In the genomic region with DNA sequence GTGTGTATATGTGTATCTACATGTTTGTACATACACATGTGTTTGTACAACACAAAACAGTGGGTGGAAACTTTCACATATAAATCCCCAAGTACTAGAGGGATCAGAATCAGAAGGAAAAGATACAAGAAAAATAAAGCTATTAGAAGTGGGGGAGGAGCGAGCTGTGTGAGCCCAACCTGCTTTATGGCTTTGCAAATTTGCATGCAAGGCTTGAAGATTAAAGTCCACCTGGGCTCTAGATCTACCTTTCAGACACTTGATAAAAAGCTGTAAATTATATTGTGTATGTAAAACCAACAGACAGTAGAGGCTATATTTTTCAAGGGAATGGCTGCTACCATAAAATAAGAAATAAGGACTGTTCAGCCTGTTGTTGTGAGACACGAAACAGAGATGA, we compare ENCODE assay signal across 23 mouse cellular contexts. TPM values are rescaled to one million over a fixed set of nuclear protein-coding genes. Genes with fewer than 3 reads are reported as not detected.
DNase-seq lines count a peak whose midpoint lies in the region; ATAC-seq and TF ChIP-seq lines count a peak whose summit lies in the region.
"Had no signal": no experiment of that assay in that cellular context is flagged by ENCODE, and none has a peak within 500 bp of the region (broad histone marks: within the 10 kb centered on the region; RNA-seq: fewer than 3 reads in every experiment).

No protein-coding gene starts in this region.

- peak overlapping the region; percentile 37; the same call in 1 of the 2 replicates for H3K27ac ChIP-seq in kidney, adult 2 months (ENCODE audit: insufficient read depth, low read depth, low read length)
- H3K27ac ChIP-seq in intestine, postnatal 0 days (ENCODE audit: low read depth, low read length), result 0 out of 2 replicates have a peak overlapping the region, but pooled peaks have one; percentile 78
- H3K27ac ChIP-seq in stomach, embryonic 16.5 days (ENCODE audit: low read length), result no peak overlapping the region
- H3K27ac ChIP-seq in forebrain, embryonic 11.5 days (ENCODE audit: low read depth, low read length), result no peak overlapping the region
- no peak overlapping the region for H3K27ac ChIP-seq in hindbrain, embryonic 14.5 days
- H3K27ac ChIP-seq: embryonic facial prominence, embryonic 15.5 days; forebrain, embryonic 10.5 days; forebrain, embryonic 15.5 days; heart, embryonic 13.5 days; hindbrain, postnatal 0 days had no signal

- peak; percentile 88 for ATAC-seq in intestine, postnatal 0 days
- peak; percentile 62; the same call in 1 of the 2 replicates for ATAC-seq in stomach, embryonic 16.5 days (ENCODE audit: insufficient read depth, low FRiP score)
- ATAC-seq in forebrain, embryonic 11.5 days (replicated peaks; ENCODE audit: low FRiP score), result no peak
- ATAC-seq in hindbrain, embryonic 14.5 days (ENCODE audit: low FRiP score), result no peak
- ATAC-seq: CD4-positive, CD25-positive, alpha-beta regulatory T cell, adult 4 months; forebrain, embryonic 15.5 days; hindbrain, postnatal 0 days had no signal

- H3K9ac ChIP-seq in intestine, postnatal 0 days (ENCODE audit: low read depth, low read length), result no peak overlapping the region
- H3K9ac ChIP-seq in stomach, embryonic 16.5 days (ENCODE audit: low read length), result no peak overlapping the region
- no peak overlapping the region for H3K9ac ChIP-seq in forebrain, embryonic 11.5 days (ENCODE audit: low read length)
- no peak overlapping the region for H3K9ac ChIP-seq in hindbrain, embryonic 14.5 days
- H3K9ac ChIP-seq: embryonic facial prominence, embryonic 15.5 days; forebrain, embryonic 15.5 days; heart, embryonic 13.5 days had no signal

- no peaks in the 10 kb centered on the region for H3K9me3 ChIP-seq in intestine, postnatal 0 days (ENCODE audit: control insufficient read depth)
- H3K9me3 ChIP-seq in stomach, embryonic 16.5 days (replicated peaks; ENCODE audit: control insufficient read depth, low read length), result no peaks in the 10 kb centered on the region
- H3K9me3 ChIP-seq in forebrain, embryonic 11.5 days (ENCODE audit: control insufficient read depth, low read length), result no peaks in the 10 kb centered on the region
- no peaks in the 10 kb centered on the region for H3K9me3 ChIP-seq in hindbrain, embryonic 14.5 days (ENCODE audit: control insufficient read depth, low read length)
- H3K9me3 ChIP-seq: embryonic facial prominence, embryonic 15.5 days; forebrain, embryonic 10.5 days; forebrain, embryonic 15.5 days; G1E; heart, embryonic 13.5 days had no signal

- WGBS in kidney, adult 2 months, result 52% methylated on average over 2 of the region's 2 CpGs
- WGBS in intestine, postnatal 0 days, result 35% methylated on average over 2 of the region's 2 CpGs
- 56% methylated on average over 2 of the region's 2 CpGs for WGBS in stomach, embryonic 16.5 days
- WGBS in forebrain, embryonic 11.5 days, result 87% methylated on average over 2 of the region's 2 CpGs
- 85% methylated on average over 2 of the region's 2 CpGs for WGBS in hindbrain, embryonic 14.5 days

- DNase-seq in kidney, adult 2 months, result peak; percentile 23
- DNase-seq in kidney, postnatal 4 days, result no peak
- DNase-seq in forebrain, embryonic 11.5 days (ENCODE audit: low spot score), result no peak
- DNase-seq in hindbrain, embryonic 14.5 days (ENCODE audit: low spot score), result no peak
- no peak for DNase-seq in layer of hippocampus, postnatal 10 days (ENCODE audit: low spot score in 2 of 2)
- DNase-seq: adrenal gland, adult 8-10 months; adrenal gland, postnatal 36 days; B cell, adult 2 months; cerebellum, adult 11 months; cerebellum, adult 8-10 months; cerebellum, postnatal 14 days; embryo, embryonic 11 days; heart, postnatal 36 days had no signal

- no peak for TF ChIP-seq CTCF in kidney, adult 2 months (conservative IDR thresholded peaks at IDR 0.05; ENCODE audit: insufficient read depth, insufficient read length, low read depth, low read length)
- no peak for TF ChIP-seq CTCF in intestine, postnatal 0 days (IDR thresholded peaks at IDR 0.05; ENCODE audit: low read depth)

- H3K4me2 ChIP-seq in intestine, postnatal 0 days (replicated peaks; ENCODE audit: low read depth), result peak overlapping the region; percentile 14; the same call in 1 of the 2 replicates
- no peak overlapping the region for H3K4me2 ChIP-seq in stomach, embryonic 16.5 days (ENCODE audit: low read depth, low read length)
- H3K4me2 ChIP-seq in forebrain, embryonic 11.5 days (ENCODE audit: low read depth, low read length, severe bottlenecking), result no peak overlapping the region
- no peak overlapping the region for H3K4me2 ChIP-seq in hindbrain, embryonic 14.5 days (replicated peaks)
- H3K4me2 ChIP-seq: embryonic facial prominence, embryonic 15.5 days; forebrain, embryonic 15.5 days; heart, embryonic 13.5 days had no signal

- H3K27me3 ChIP-seq in kidney, adult 2 months (replicated peaks; ENCODE audit: control insufficient read depth, insufficient read depth, low read length), result no peaks in the 10 kb centered on the region
- H3K27me3 ChIP-seq in intestine, postnatal 0 days (replicated peaks; ENCODE audit: control insufficient read depth, insufficient read depth, low read length), result no peaks in the 10 kb centered on the region
- H3K27me3 ChIP-seq in stomach, embryonic 16.5 days (ENCODE audit: control insufficient read depth, insufficient read depth, low read length), result no peaks in the 10 kb centered on the region
- no peaks in the 10 kb centered on the region for H3K27me3 ChIP-seq in forebrain, embryonic 11.5 days (ENCODE audit: control insufficient read depth, insufficient read depth, low read length)
- no peaks in the 10 kb centered on the region for H3K27me3 ChIP-seq in hindbrain, embryonic 14.5 days (ENCODE audit: control insufficient read depth, insufficient read depth, low read length)
- H3K27me3 ChIP-seq: embryonic facial prominence, embryonic 15.5 days; forebrain, embryonic 15.5 days; heart, embryonic 13.5 days had no signal

- H3K4me1 ChIP-seq in kidney, adult 2 months (ENCODE audit: control insufficient read depth, insufficient read depth, low read length), result peaks cover 5% of the 10 kb centered on the region; the same call in 1 of the 2 replicates
- no peaks in the 10 kb centered on the region; the same call in 1 of the 2 replicates for H3K4me1 ChIP-seq in intestine, postnatal 0 days (replicated peaks; ENCODE audit: control insufficient read depth, insufficient read depth, low read length)
- H3K4me1 ChIP-seq in stomach, embryonic 16.5 days (ENCODE audit: control insufficient read depth, insufficient read depth, low read length), result peaks cover 8% of the 10 kb centered on the region; the same call in 1 of the 2 replicates
- no peaks in the 10 kb centered on the region for H3K4me1 ChIP-seq in forebrain, embryonic 11.5 days (replicated peaks; ENCODE audit: control insufficient read depth, insufficient read depth, low read length)
- no peaks in the 10 kb centered on the region for H3K4me1 ChIP-seq in hindbrain, embryonic 14.5 days (replicated peaks; ENCODE audit: control insufficient read depth, insufficient read depth, low read length)
- H3K4me1 ChIP-seq: embryonic facial prominence, embryonic 15.5 days; forebrain, embryonic 10.5 days had no signal

- H3K36me3 ChIP-seq in kidney, adult 2 months (ENCODE audit: control insufficient read depth, insufficient read depth, low read length), result no peaks in the 10 kb centered on the region
- H3K36me3 ChIP-seq in intestine, postnatal 0 days (ENCODE audit: control insufficient read depth, insufficient read depth), result no peaks in the 10 kb centered on the region
- no peaks in the 10 kb centered on the region for H3K36me3 ChIP-seq in stomach, embryonic 16.5 days (ENCODE audit: control insufficient read depth, insufficient read depth, low read length)
- no peaks in the 10 kb centered on the region for H3K36me3 ChIP-seq in forebrain, embryonic 11.5 days (ENCODE audit: control insufficient read depth, insufficient read depth, low read length)
- no peaks in the 10 kb centered on the region for H3K36me3 ChIP-seq in hindbrain, embryonic 14.5 days (replicated peaks; ENCODE audit: control insufficient read depth, insufficient read depth)
- H3K36me3 ChIP-seq: embryonic facial prominence, embryonic 15.5 days; forebrain, embryonic 10.5 days; forebrain, embryonic 15.5 days; G1E; heart, embryonic 13.5 days had no signal

- TF ChIP-seq POLR2A in kidney, adult 2 months (IDR thresholded peaks at IDR 0.05; ENCODE audit: low read depth, low read length), result no peak

- H3K4me3 ChIP-seq in kidney, adult 2 months (ENCODE audit: insufficient read depth, low read depth, low read length), result no peak overlapping the region
- H3K4me3 ChIP-seq in intestine, postnatal 0 days (ENCODE audit: low read depth, low read length), result no peak overlapping the region
- H3K4me3 ChIP-seq in stomach, embryonic 16.5 days (replicated peaks; ENCODE audit: low read length), result no peak overlapping the region
- no peak overlapping the region for H3K4me3 ChIP-seq in forebrain, embryonic 11.5 days (ENCODE audit: low read depth, low read length)
- no peak overlapping the region for H3K4me3 ChIP-seq in hindbrain, embryonic 14.5 days (replicated peaks; ENCODE audit: low read length)
- H3K4me3 ChIP-seq: embryonic facial prominence, embryonic 15.5 days; erythroblast, embryonic 14.5 days; forebrain, embryonic 10.5 days; forebrain, embryonic 15.5 days; heart, embryonic 13.5 days had no signal

RNA-seq across cellular contexts. Expression of a gene that starts 6.7 kb away (rescaled TPM):
- 0.17 and 0.42 TPM in 2 replicates for polyA plus RNA-seq in kidney, adult 2 months (2012; rRNA removed)
- 0.46 and 0.55 TPM in 2 replicates for polyA plus RNA-seq in intestine, postnatal 0 days (2015; fragmentation: Nextera tagmentation; extraction: Ambion mirVana)
- 0.30 and 0.37 TPM in 2 replicates for polyA plus RNA-seq in stomach, embryonic 16.5 days (2015; fragmentation: Nextera tagmentation; extraction: Ambion mirVana)
- polyA plus RNA-seq in forebrain, embryonic 11.5 days (2014; fragmentation: Nextera tagmentation; extraction: Ambion mirVana), result 0.13 and 1.0 TPM in 2 replicates
- 0.71 and 1.2 TPM in 2 replicates for polyA plus RNA-seq in hindbrain, embryonic 14.5 days (2014; fragmentation: Nextera tagmentation; extraction: Ambion mirVana)
- 1 to 10 TPM; 2.3 to 2.4 TPM for total RNA-seq in layer of hippocampus, postnatal 10 days (2021)
- polyA plus RNA-seq: erythroblast, embryonic 14.5 days had no signal

RNA-seq across cellular contexts. Expression of a gene that starts 34.0 kb away (rescaled TPM):
- polyA plus RNA-seq in kidney, adult 2 months (2012; rRNA removed), result 5.4 and 6.1 TPM in 2 replicates
- polyA plus RNA-seq in intestine, postnatal 0 days (2015; fragmentation: Nextera tagmentation; extraction: Ambion mirVana), result 2.7 and 3.3 TPM in 2 replicates
- 7.4 and 8.4 TPM in 2 replicates for polyA plus RNA-seq in stomach, embryonic 16.5 days (2015; fragmentation: Nextera tagmentation; extraction: Ambion mirVana)
- polyA plus RNA-seq in forebrain, embryonic 11.5 days (2014; fragmentation: Nextera tagmentation; extraction: Ambion mirVana), result 16.0 and 17.6 TPM in 2 replicates
- polyA plus RNA-seq in hindbrain, embryonic 14.5 days (2014; fragmentation: Nextera tagmentation; extraction: Ambion mirVana), result 23.2 and 24.6 TPM in 2 replicates
- total RNA-seq in layer of hippocampus, postnatal 10 days (2021), result 10 to 100 TPM; 44.9 to 46.5 TPM

Comparison
In these comparisons a context has a peak if more than half of its experiments do, and no peak if none do; other contexts are left out.
1. H3K27ac ChIP-seq: peak in kidney, adult 2 months (single experiment) and intestine, postnatal 0 days (single experiment); none in stomach, embryonic 16.5 days (single experiment), forebrain, embryonic 11.5 days (single experiment) and hindbrain, embryonic 14.5 days (single experiment).
2. ATAC-seq: peak in intestine, postnatal 0 days (single experiment) and stomach, embryonic 16.5 days (single experiment); none in forebrain, embryonic 11.5 days (single experiment) and hindbrain, embryonic 14.5 days (single experiment).